Mouse (Mus musculus) embryonic fibroblast, embryonic 13.5 days (primary cell): Measurements from ENCODE around the gene Ank.

Experiments
- CTCF ChIP-seq: IDR thresholded peaks from 2 replicates; pipeline ENCODE4 v1.5.1; 2011; ENCODE audit warnings: mild to moderate bottlenecking, control low read depth, low read length, moderate library complexity, borderline replicate concordance; ENCODE audit not compliant: insufficient read depth
- POLR2A ChIP-seq: IDR thresholded peaks from 2 replicates; pipeline ENCODE4 v1.6.1; 2011; ENCODE audit warnings: low read depth, mild to moderate bottlenecking, control low read depth, low read length, moderate library complexity

DNA sequence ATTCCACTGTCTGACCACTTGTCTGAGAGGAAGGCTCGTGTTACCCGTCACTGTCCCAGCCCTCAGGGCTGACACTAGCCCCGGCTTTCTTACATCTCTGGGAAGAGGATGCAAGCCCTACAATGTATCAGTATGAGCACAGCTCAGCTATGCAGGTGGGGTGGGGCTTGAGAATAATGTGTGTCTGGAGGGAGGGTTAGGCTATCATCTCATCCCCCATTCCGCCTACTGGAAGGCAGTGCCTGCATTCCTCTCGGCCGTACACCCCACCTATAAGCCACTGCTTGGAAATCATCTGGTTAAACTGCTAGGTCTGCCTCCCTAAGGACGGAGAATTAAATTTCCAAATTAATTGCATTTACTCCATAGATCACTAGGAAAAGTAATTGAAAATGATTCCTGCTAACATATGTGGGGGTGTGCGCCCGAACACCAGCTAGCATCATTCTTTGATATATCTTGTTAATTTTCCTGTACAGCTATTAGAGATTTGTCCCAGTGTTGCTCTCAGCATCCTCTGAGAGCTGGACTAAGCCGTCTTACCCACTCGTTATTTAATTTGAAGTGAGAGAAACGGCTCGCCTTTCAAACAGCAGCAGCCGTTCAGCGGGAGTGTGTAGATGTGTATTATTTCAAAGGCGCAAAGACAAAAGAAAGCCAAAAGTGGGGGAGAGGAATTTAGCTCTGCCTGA lies 92.1 kb downstream of the Ank start:
- TF ChIP-seq CTCF, result no peak
- no peak for TF ChIP-seq POLR2A
